Mouse (Mus musculus) gastrocnemius, postnatal 36 days (tissue): ENCODE data around the gene Pigh. TPM values are rescaled to one million over a fixed set of nuclear protein-coding genes. Genes with fewer than 3 reads are reported as not detected.

Experiments used
- DNase-seq, 2 experiments: peaks; one replicate each; pipeline ENCODE4 v3.0.0; 2022
- intact Hi-C: fragments of 180-260 bp; cut with DNase I; formaldehyde crosslinking; loops from one replicate; pipeline ENCODE4 v1.15.1; 2025
- long read RNA-seq, 2 experiments: library from polyadenylated mRNA; stranded (forward); transcript quantifications; one replicate each; pipeline ENCODE4 v2.0.0; 2021
- total RNA-seq, 2 experiments: library from RNA; stranded (reverse); gene quantifications; 2 replicates each; pipeline ENCODE4 v1.2.3; 2021

Gene Pigh
- 1 to 10 TPM; 1.5 to 2.0 TPM for total RNA-seq
- long read RNA-seq, experiment 1, partial matches to known transcripts, result 0 of 2 reads
- long read RNA-seq, experiment 1, other reads (novel, unspliced or antisense), result 0 of 2 reads
- long read RNA-seq, experiment 2, result 0 reads

GRCm38 (mm10) chr12:79089182-79089812 lies at the start of gene Pigh:
Pigh (minus strand) TSS chr12:79089651.
- intact Hi-C loops, result no loop called here
- DNase-seq, result peak; percentile 62 to 77

GRCm38 (mm10) chr12:79138999-79139398 lies 49.5 kb upstream of the Pigh start:
- no peak for DNase-seq
- intact Hi-C loops, result no loop called here

DNA sequence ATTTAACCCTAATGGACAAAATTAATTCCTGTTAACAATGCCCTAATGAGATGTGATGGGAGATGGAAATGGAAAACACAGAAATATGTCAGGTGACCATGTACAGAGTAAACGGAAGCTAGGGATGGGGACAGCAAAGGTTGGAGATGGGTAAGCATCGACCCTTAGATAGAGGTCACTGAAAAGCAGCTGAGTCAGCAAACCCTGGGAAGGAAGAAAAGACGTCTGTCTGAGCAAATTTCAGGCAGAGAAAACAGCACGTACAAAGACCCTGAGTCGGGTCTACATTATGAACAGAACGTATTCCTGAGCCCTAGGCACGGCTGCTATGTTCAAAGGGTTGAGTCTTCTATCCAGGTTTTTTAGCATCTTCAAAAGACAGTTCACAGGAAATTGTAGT lies 47.5 kb upstream of the Pigh start:
- DNase-seq, result no peak
- intact Hi-C loops, result loop anchor here (1.0 kb wide), 1 partner anchor 28 kb away; no protein-coding TSS in a partner anchor

DNA sequence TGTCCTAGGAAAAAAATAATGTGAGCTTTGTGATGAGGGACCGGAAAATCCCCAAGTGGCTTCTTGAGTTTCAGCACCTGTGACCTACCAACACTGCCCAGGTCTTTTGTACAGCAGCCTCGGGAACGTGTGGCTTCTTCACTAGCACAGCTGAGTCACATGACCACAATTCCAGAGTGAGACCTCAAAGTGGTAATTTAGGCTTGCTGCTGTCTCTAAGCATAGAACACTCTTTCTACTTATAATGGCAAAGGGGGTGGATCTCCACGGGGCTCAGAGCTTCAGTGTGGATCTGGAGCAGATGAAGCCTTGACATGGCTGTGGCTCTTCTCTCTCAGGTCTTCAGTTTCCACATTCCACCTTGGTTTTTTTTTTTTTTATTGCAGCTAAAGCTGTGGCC lies 45.7 kb upstream of the Pigh start:
- DNase-seq, result no peak
- intact Hi-C loops, result no loop called here

DNA sequence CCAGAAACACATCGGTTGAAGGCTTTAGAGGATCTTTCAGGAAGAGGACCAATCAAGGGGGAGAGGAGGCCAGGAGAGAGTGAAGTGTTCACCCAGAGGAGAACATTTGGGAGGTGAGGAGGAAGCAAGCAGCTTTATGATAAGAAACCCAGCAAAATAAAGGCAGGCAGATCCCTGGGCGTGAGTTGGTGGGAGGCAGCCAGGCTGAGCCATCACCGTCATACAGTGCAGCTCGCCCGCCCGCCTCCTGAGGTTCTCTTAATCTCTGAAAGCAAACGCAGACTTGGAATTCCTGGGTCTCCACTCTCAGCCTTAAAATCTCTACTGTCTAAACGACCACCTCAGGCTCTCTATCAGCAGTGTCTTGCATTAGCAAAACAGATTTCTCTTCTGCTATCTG lies 45.2 kb upstream of the Pigh start:
- intact Hi-C loops, result no loop called here
- no peak for DNase-seq

GRCm38 (mm10) chr12:79131706-79132460 lies 42.4 kb upstream of the Pigh start:
- intact Hi-C loops, result no loop called here
- no peak for DNase-seq

GRCm38 (mm10) chr12:79131178-79131675 lies 41.8 kb upstream of the Pigh start:
- DNase-seq, result no peak
- intact Hi-C loops, result no loop called here

- DNase-seq, result peak; percentile 20
- intact Hi-C loops, result no loop called here
Observed at GRCm38 (mm10) chr12:79130299-79131177, 41.1 kb upstream of the Pigh start, which contains the start of gene Arg2. Arg2 (plus strand) TSS chr12:79130777.

DNA sequence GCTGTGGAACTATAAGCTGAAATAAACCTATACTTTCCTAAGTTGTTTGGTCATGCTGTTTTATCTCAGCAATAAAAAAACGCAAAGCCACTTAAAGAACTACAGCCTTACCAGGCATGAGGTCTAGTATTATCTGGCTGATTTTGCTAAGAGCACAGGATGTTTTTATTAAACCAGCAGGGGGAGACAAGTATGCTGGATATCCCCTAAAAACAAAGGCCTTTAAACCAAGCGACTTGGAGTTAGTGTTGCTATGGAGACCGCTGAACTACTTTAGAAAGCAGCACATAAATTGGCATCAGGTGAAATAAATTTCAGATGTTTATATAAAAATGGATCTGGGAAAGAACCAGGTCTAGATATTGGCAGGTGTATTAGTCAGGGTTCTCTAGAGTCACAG lies 33.4 kb upstream of the Pigh start:
- intact Hi-C loops, result no loop called here
- no peak for DNase-seq

DNA sequence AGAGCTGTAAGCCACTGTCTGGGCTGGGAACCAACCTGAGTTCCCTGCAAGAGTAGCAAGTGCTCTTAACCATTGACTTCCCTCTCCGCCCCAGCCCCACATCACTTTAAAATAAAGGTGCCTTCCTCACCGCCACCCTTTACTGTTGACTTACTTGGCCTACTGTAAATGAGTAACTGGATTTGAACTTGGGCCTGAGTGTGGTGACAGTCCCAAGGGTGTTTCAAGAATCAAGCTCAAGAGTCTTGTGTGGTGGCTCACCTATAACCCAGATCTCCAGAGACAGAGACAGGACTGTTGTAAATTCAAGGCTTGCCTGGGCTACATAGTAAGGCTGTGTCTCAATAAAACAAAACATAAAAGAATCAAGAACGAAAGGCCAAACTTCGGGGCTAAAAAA lies 29.5 kb upstream of the Pigh start:
- no peak for DNase-seq
- intact Hi-C loops, result no loop called here

GRCm38 (mm10) chr12:79105312-79105711 lies 15.9 kb upstream of the Pigh start:
- DNase-seq, result no peak
- intact Hi-C loops, result no loop called here

GRCm38 (mm10) chr12:79104544-79104943 lies 15.1 kb upstream of the Pigh start:
- intact Hi-C loops, result no loop called here
- DNase-seq, result no peak

GRCm38 (mm10) chr12:79103773-79104172 lies 14.3 kb upstream of the Pigh start:
- no peak for DNase-seq
- intact Hi-C loops, result no loop called here

DNA sequence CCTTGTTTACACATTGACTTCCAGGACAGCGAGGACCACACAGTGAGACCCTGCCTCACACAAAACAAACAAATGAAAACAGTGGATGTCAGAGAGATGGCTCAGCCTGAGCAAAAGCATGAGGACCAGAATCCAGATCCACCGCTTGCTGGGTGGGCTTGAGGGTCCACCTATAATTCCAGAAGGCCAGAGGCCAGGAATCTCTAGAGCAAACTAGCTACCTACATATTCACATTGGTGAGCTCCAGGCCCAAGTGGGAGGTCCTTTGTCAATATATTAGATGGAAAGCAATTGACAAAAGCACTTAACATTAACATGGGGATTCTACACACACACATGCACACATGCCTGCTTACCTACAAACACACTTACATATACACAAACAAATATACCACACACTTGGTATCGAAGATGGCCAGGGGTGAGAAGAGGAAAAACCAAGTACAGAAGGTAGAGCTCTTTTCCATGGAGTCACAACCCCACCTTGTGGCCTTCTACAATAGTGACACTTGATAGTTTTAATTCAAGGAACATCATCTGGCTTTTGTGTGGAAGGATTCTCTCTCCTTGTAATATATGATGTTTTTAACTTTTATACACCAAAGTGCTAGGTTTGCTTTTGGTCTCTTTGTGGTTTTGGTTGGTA lies 7.8 kb upstream of the Pigh start:
- DNase-seq, result no peak
- intact Hi-C loops, result no loop called here

GRCm38 (mm10) chr12:79092569-79092968 lies 3.1 kb upstream of the Pigh start:
- DNase-seq, result peak; percentile 48 to 51
- intact Hi-C loops, result loop anchor here (1.0 kb wide), 1 partner anchor 69 kb away; no protein-coding TSS in a partner anchor

DNA sequence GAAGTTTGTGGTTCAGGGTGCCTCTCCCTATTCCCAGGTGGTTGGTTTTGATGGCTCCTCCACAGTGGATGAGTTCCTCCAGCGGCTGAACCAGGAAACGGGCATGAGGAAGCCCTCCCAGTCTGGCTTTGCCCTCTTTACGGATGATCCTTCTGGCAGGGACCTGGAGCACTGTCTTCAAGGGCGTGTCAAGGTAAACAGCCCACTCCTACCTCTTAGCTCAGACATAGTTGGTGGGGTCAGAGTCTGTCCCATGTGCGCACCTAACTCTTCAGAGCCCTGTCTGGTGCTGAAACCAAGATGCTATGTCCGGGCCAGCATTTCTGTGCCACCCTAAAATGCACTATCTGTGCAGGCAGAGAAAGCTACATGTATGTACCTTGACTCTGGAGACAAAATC lies 16.1 kb downstream of the Pigh start:
- intact Hi-C loops, result no loop called here
- DNase-seq, result no peak

- no peak for DNase-seq
- intact Hi-C loops, result no loop called here
Observed at GRCm38 (mm10) chr12:79072576-79072975, 16.9 kb downstream of the Pigh start.

- intact Hi-C loops, result no loop called here
- DNase-seq, result no peak
Observed at GRCm38 (mm10) chr12:79070736-79071333, 18.6 kb downstream of the Pigh start.

- intact Hi-C loops, result no loop called here
- no peak for DNase-seq
Observed at GRCm38 (mm10) chr12:79069916-79070315, 19.5 kb downstream of the Pigh start.

- intact Hi-C loops, result no loop called here
- DNase-seq, result no peak
Observed at GRCm38 (mm10) chr12:79069187-79069608, 20.3 kb downstream of the Pigh start.
